Mouse (Mus musculus): ENCODE measurements around the gene Lrrc8c. TPM values are rescaled to one million over a fixed set of nuclear protein-coding genes. Genes with fewer than 3 reads are reported as not detected.
A peak's percentile ranks its signal among the peaks of the same experiment; 100 is the strongest.
"Not testable (repeated sequence)": the region's sequence is repeated elsewhere in the genome, so short reads cannot be mapped to it uniquely, and the experiment has no call there.

Gene Lrrc8c
- polyA plus RNA-seq, 2 experiments from 2014 or later: 69.5 to 73.5 TPM

DNA sequence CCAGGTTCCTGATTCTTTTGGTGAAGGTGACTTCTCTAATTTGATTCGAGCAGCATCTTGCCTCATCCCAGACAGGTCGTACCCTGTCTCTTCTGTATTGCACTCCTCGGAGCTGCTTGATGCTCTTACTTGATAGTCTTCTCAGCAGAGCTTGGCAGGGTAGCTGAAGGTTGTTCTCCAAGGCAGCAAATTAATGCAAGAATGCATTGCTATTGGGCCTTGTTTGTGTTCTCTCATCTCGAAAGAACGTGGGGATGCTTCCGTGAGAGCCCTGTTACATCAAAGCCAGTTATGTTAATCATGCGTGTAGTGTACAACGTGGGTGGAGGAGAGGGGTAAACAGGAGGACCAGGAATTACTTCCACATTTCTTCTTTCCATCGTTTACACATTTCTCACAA is 86.5 kb downstream of the Lrrc8c start:
- no peak for ATAC-seq

DNA sequence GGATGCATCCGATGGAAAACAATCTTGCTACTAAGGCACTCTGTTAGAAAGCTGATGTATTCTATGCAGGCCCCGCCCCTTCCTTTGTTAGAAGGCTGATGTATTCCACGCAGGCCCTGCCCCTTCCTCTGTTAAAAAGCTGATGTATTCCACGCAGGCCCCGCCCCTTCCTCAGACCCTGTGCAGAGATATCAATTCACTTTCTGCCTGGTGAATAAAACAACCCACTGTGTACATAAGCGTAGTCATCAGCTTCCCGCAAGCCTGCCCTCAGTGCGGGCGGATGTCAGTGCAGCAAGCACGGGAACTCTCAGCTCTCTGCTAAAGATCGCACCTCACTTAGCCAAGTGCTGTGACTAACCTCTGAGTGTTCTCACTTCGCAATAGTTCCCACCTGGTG is 90.5 kb downstream of the Lrrc8c start:
- no peak for ATAC-seq

DNA sequence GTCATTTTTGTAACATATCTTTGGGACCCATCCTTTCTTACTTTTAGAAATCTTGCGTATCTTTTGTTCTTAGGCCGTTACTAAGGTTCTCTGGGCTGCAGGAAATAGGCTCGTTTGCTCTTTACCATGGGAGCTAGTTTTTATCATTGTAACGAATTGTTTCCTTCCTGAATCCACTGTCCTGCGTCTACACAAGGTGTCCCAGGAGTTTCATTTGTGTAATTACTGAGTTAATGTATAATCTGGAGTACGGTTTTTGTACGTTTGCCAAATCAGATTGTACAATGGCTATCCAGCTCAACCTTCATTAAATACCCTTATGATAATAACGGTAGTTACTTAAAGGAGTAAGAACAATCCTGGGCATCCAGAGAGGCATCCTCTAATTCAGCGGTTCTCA is 93.8 kb downstream of the Lrrc8c start:
- no peak for ATAC-seq

DNA sequence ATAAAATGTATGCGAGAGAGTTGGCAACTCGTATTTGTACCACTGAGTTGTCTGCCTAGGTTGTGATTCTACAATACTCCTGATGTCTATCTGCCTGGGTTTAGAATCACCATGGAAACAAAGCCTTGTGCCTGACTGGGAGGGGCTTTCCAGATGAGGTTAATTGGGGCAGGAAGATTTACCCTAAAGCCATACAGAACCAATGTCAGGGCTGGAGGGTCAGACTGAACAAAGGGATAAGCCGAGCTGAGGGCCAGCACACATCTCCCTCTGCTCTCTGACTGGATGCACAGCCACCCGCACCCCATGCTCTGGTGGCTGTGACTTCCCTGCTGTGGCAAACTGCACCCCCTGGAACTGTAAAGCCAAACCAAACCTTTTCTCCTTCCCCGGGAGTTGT is 94.8 kb downstream of the Lrrc8c start:
- peak; percentile 19 for ATAC-seq

DNA sequence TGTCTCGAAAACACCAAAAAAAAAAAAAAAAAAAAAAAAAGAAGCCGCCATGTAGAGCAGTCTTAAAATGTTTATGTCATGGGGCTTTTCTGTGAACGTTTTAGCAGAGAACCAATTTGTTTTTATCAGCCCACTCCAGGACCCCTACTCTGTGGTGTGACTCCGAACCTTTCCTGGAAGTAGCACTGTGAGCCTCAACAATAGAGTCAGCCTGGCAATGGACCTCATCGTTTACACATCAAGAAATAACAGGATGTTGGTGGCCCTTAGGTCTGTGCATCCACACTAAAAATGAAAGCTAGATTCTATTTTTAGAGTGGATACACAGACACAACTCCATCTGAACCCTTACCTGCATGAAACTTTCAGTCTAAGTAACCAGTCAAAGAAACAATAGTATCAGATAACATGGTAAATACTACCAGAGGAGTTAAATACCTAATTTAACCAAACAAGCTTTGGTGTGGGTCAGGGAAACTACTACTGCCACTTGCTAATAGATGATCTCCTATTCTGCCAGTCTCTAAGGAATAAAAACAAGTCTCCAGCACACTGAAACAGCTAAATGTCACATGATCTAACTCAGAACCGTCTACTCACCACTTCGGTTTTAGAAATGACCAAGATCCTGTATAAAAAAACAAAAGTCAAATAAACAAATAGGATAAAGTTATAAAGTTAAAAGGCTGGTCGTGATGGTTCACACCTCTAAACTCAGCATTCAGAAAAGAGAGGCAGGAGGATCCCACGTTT is 95.7 kb downstream of the Lrrc8c start:
- peak; percentile 77 for ATAC-seq

DNA sequence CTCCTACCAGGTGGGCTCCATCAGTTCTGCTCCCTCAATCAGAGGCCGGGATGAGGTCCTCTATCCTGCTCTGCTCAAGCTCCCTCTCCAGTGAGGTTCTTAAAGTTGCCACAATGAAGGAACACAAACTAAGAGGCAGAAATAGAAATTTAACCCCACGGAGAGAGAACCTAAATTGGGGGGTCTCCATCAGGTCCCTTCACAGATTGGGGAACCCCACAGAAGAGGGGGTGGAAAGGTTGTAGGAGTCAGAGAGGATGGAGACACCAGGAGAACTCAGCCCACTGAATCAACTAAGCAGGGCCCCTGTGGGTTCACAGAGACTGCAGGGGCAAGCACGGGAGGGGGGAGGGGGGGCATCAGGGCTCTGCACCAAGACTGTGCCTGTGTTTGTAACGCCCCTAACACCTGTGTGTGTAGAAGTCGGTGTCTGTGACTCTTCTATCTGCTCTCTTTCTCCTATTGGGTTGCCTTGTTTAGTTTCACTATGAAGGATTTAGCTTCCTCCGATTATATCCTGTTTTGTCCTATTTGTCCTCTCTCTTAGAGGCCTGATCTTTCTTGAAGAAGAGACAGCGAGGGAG is 96.8 kb downstream of the Lrrc8c start:
- ATAC-seq: peak; percentile 60

DNA sequence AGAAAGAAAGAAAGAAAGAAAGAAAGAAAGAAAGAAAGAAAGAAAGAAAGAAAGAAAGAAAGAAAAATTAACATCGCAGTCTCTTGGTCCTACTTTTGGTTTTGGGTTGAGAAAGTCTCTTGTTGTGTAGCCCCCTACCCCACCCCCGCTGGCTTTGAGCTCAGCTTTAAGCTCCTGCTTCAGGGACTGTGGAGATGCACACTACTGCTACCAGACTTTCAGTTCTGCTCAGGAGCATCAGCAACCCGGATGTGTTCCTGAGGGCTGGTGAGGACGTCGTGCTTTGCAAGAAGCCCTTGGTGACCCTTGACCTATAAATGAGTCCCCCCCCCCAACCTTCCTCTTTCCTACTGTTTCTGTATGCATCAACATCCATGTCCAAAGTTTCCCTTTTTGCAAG is 97.3 kb downstream of the Lrrc8c start:
- ATAC-seq: peak; percentile 27

DNA sequence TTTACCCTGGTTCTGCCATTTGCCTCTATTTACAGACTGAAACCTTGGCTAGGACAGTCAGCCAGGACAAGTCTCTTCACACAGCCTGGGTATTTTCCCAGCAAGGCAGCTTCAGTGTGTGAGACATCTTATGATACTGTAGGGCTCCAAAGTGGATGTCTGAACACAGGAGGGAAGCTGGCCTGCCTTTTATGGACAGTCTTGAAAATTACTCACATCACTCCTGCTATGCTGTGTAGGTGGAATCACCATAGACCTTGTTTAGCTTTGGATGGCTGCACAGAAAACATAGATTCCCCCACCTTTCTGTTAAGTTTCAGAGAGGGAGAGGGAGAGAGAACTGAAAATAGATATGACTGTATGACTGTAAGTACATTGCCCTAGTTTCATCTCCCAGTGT is 99.3 kb downstream of the Lrrc8c start:
- no peak for ATAC-seq

DNA sequence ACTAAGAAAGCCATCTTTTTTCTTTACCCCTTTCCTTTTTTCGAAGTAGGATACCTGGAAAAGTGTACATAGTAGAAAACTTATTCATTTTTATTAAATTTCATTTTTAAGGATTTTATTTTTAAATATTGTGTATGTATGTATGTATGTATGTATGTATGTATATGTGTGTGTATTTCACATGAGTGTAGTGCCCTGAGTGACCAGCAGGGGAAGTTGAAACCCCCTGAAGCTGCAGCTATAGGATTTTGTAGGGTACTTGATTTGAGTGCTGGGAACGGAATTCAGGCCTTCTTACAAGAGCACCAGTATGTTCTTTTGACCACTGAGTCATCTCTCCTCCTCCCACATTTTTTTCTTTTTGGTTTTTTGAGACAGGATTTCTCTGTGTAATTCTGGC is 100.5 kb downstream of the Lrrc8c start:
- no peak for ATAC-seq

DNA sequence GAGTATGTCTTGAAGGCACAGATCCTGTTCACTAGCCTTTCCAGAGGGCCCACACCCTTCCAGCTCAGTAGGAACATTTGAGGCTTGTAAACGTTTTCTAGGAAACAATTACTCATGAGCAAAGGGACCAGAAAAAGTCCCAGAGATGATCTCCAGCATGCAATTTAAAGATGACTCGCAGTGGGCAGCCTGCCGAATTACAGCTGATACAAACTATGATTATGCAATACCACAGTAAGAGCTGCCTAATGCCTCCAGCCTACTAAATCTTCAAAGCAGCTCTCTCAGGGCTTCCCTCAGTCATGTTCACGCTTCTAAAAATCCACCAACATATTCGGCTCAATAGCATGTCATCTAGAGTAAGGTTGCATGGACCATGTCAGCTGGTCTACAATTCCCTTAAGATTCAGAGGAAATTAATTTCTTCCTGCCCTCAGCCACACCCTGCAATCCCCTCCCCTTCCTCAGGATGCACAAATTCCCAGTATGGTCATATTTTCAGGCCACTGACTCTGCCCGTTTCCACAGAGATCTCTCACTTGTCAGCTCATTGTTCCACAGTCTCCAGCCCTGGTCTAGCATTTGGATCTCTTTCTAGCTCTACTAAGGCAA is 101.4 kb downstream of the Lrrc8c start:
- ATAC-seq: no peak

DNA sequence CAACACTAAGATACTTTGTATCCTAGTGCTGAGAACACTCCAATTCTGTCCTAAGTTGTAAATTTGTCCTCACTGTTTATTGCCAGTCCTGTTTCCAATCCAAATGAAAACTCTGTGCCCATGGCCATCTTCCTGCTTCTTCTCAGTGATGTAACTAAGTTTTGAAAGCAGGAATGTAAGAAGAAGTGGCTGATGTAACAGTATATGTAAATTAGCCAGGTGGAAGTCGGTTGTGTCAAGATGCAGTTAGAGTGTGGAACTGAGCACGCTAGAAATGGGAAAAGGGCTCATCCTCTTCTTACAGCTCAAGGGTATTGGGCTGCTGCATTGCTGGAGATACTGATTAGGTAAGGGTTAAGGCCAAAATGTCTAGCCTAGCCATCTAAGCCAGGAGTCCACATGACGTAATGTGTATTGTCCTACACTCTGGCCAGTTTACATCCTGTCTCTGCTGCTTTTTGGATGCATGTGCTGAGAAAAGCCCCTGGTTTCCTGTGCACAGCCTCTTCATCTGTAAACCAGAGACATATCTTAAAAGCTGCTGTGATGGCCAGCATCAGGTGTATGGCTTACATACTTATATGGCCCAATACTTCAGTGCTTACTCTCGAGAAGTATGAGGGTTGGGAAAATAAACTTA is 104.0 kb downstream of the Lrrc8c start:
- no peak for ATAC-seq

DNA sequence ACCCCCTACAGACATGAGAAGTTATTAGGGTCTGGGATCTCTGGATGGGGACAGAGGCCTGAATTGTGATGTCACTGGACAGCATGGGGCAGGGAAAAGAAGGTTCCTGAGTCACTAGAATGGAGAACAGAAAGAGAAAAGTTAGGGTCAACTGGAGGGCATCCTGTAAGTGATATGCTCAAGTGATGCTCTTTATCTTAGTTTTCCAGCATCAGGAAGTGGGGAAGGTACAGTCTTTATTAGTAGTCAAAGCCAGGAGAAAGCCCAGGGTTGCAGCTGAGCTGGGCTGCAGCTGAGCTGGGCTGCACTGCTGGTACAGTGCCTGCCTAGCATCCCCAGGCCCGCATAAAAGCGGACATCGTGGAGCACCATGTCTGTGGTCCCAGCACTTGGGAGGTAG is 105.1 kb downstream of the Lrrc8c start:
- ATAC-seq: no peak

DNA sequence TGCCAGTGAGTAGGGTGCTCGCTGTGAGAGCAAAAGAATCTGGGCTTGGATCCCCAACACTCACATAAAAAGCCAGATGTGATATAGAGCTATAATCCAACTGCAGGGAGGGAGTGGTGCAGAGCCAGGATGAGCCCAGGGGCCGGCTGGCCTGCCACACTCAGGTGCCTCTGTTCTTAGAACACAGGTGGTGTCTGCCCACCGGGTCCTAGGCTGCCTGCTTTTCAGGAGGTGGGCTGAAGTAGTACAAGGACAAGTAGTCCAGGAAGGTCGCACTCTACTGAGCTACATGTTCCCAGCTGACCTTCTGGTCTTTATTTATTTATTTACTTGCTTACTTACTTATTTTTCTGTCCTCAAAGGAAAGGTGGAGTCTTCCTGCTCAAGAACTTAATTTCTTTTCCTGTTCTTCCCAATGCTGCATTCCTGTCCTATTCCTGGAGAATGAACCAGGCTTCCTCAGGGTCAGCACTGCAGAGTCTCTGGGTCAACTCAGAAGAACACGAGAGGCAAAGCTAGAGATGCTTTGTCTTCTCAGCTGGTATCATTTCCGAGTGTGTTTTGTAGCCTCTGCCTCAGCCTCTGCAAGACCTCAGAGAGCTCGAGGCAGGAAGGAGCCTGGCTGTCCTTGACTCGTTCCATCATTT is 106.4 kb downstream of the Lrrc8c start:
- ATAC-seq: no peak

DNA sequence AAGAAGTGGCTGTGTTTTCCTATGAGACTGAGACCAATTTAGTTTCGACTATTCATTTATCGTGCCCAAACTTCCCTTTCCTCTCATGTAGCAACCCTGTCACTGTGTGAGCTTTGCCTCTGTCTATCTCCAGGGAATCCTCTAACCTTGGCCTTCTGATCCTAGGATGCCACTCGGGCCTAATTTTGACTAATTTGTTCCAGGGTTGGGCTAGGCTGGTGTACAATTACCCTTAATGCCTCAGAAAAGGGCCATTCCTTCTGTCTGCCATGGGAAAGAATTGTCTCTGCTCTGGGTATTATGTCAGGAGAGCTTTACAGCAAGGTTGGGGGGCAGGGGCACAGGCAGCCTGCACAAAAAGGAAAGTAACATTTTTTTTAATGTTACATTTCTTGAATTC is 107.2 kb downstream of the Lrrc8c start:
- ATAC-seq: no peak

DNA sequence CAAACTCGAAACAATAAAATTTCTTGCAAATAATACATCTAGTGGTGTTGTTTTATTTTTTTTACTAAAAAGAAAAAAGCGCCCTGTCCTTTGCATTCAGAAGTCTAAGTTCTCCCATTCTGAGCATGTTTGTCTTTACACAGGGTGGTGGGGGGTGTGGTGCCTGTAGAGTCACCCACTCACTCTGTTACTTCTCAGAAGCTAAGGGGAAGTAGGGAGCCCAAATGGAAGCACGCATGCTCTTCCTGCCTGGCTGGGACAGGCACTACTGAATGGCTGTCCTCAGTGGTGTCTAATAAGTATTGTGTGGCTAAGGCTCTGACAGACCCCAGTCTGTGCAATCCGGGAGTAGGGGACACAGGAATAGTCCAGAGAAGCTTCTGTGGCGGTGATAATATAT is 107.9 kb downstream of the Lrrc8c start:
- ATAC-seq: no peak

DNA sequence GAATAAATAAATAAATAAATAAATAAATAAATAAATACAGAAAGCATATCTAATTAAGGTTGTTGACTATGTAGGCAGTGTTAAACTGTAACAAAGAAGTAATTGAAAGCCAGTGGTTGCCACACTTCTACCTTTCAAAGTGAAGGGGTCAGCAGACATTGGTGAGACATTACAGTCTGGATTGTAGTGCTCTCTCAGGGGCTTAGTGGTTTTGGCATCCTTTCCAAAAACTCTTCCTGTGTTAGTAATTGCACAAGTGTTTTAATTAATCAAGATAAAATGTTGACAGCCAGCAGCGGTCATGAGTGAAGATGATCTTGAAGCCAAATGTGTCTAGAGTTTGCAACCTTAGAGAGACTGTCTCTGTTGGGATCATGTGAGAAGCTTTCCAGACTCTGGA is 110.8 kb downstream of the Lrrc8c start:
- no peak for ATAC-seq

DNA sequence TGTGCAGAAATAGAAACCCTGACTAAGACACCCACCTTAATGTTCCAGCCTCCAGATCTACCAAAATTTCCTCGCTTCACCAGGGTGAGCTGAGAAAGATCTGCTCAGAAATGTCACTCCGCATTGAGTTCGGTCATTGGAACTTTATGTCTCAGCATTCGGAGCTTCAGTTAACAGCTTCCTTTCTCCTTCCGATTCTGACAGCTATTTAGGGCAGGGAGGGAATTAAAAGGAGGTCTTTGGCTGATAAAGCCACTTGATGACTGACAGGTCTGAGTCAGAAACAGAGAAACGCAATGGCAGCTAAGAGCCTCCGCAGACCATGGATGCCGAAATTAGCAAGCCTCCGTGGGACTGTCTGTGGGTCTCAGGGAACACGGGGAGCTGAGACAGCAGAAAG is 112.9 kb downstream of the Lrrc8c start:
- ATAC-seq: no peak

DNA sequence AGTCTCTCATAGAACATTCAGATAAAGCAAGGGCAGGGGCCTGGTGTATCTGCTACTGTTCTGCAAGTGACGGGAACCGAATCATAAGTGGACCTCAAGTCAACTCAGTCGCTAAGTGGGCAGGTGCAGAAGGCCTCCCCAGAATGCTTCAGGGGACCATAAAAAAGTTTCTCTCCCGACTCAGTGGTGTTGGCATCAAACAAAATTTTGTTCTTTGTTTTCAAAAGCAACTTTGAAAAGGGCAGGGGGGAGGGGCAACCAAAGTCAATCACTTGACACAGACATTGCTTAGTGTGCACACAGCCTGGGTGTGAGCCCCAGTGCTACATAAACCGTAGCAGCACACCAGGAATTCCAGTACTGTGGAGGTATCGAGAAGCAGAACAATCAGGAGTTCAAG is 116.4 kb downstream of the Lrrc8c start:
- ATAC-seq: no peak

DNA sequence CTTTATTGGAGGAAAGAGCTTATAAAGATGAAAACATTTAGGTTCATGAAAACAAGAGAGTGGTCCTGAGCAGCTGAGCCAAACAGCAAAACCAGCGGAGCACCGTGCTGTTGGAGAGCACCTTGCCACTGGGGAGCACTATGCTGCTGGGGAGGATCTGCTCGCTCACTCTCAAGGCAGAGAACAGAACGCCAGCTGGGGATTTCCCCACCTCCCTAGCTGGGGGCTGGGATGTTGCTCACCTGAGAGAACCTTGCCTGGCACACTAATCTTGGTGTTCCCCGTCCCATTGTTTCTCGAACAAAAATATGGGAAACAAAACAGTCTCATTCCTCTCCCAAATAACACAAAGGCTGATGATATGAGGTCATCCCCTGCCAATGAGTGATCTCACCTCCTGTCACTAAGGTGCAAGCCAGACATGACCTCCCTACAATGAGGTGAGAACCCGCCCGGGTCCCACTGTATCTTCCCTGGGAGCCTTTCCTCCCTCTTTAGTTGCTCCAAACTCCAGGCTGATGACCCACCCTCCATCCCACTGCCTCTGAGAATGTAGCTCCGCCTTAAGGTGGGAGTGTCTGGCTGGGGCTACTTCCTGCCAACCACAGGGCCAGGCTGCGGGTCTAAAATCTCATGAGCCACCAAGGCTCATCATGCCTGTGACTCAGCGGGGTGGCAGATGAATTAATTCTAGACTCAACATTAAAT is 117.5 kb downstream of the Lrrc8c start:
- peak; percentile 82 for ATAC-seq

DNA sequence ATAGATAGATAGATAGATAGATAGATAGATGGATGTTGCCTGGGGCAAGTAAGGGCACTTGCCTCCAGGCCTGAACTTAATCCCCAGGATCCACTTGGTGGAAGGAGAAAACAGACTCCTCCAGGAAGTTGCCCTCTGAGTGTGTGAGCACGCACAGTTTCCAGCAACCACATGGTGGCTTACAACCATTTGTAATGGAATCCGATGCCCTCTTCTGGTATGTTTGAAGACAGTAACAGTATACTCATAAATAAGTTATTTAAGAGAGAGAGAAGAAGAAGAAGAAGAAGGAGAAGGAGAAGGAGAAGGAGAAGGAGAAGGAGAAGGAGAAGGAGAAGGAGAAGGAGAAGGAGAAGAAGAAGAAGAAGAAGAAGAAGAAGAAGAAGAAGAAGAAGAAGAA is 119.1 kb downstream of the Lrrc8c start:
- ATAC-seq: not testable (repeated sequence)

DNA sequence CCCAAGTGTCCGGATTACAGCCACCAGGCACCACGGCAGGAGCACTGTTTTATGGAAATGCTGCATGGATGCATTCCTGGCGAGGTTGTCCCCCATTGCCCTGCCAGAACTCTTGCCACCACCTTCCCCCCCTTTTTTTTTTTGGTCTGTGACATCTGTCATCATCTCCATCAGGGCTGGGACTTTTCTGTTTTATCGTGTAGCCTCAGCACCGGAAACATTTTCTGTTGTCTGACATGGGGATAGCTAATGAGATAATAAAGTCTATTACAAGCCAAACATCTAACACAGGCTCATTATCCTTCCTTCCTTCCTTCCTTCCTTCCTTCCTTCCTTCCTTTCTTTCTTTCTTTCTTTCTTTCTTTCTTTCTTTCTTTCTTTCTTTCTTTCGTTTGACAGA is 119.7 kb downstream of the Lrrc8c start:
- no peak for ATAC-seq

DNA sequence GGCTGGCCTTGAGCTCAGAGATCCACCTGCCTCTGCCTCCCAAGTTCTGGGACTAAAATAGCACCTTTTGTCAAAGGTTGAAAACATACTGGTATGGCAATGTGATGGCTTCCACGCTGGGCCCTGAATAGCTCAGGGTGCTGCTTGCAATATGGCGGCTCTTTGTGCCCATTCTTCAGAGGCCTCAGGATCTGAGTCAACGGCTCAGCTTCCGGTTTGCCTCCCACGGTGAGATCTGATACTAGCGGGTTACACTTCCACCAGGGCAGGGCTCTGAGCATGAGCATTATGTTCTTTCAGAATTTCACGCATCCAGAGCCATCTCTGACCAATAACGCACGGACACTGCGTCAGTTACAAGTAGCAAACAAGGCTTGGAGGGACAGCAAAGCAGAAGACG is 120.2 kb downstream of the Lrrc8c start:
- ATAC-seq: no peak

DNA sequence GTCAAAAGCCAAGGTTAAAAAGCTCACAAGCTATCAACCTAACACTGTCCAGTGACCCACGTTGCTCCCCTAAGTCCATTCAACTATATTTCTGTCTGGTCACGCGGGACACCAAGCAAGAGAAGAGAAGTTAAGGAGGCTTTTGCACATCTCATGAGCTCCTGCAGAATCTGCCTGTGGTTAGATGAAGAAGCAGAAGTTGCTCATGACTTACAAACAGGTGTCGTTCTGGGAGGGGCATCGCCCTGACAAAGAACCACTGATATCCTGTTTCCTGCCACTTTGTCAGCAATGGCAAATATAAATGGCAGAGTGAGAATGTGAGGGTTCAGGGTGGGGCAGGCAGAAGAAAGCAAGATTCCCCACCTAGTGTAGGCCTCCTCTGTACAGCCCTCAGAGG is 123.3 kb downstream of the Lrrc8c start:
- peak; percentile 92 for ATAC-seq
